Mouse (Mus musculus): ENCODE measurements around the gene Olfr766-ps1. TPM values are rescaled to one million over a fixed set of nuclear protein-coding genes. Genes with fewer than 3 reads are reported as not detected.

The Olfr766-ps1 gene
- polyA plus RNA-seq, 1 experiment from 2014 or later, result not detected

- no peak for TF ChIP-seq CTCF (IDR thresholded peaks at IDR 0.05; ENCODE audit: low read depth)
- Histone ChIP-seq H3K4me3 (ENCODE audit: low read depth, low read length) (no peak overlapping the region), H3K27ac (ENCODE audit: low read depth) (no peak overlapping the region), H3K27me3 (ENCODE audit: insufficient read depth, low read length) (no peaks in the 10 kb centered on the region), H3K36me3 (ENCODE audit: insufficient read depth) (no peaks in the 10 kb centered on the region), H3K9me3 (ENCODE audit: low read depth, low read length) (no peaks in the 10 kb centered on the region), H3K4me2 (no peak overlapping the region), H3K9ac (no peak overlapping the region), H3K4me1 (ENCODE audit: insufficient read depth) (no peaks in the 10 kb centered on the region)
- DNase-seq (no peak), ATAC-seq (ENCODE audit: insufficient read depth) (no peak)
- 71% methylated on average over 2 of the region's 2 CpGs for WGBS
Measured at GRCm38 (mm10) chr10:129028343-129028742, 40.4 kb downstream of the Olfr766-ps1 start.

DNA sequence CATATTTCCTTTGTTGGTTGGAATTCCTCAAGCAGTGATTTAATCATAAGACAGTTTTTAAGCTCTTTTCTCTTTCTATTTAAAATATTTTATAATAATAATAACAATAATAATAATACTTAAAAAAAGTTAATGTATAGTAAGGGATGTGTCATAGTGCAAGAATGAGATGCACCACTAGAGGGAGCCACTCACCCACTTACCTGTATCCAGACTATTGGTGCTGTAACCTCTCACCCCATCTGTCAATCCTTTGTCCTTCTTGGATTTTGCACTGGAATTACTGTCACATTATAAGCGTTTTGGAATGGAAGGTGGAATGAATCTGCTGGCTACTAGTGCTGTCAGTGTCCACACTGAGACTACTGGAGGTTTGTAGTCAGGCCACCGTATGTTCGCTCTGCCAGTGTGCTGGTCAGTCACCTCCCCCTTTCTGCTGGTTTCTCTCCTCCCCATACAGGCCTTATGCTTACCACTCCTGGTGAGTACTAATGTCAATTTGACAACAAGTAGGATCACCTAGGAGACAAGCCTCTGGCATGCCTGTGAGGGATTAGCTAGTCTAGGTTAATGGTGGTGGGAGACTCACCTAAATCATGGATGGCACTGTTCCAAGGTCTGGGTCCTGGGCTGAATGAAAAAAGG, 42.6 kb downstream of the Olfr766-ps1 start:
- no peak overlapping the region for H3K27ac ChIP-seq (ENCODE audit: low read depth)
- no peak overlapping the region for H3K9ac ChIP-seq
- H3K36me3 ChIP-seq (ENCODE audit: insufficient read depth), result no peaks in the 10 kb centered on the region
- 54% methylated on average over 3 of the region's 3 CpGs for WGBS
- H3K4me3 ChIP-seq (ENCODE audit: low read depth, low read length), result no peak overlapping the region
- H3K9me3 ChIP-seq (ENCODE audit: low read depth, low read length), result no peaks in the 10 kb centered on the region
- DNase-seq (peak; percentile 71), ATAC-seq (ENCODE audit: insufficient read depth) (no peak; the same call in 1 of the 2 replicates)
- H3K27me3 ChIP-seq (ENCODE audit: insufficient read depth, low read length), result no peaks in the 10 kb centered on the region
- peak; percentile 77 for TF ChIP-seq CTCF (IDR thresholded peaks at IDR 0.05; ENCODE audit: low read depth)
- H3K4me2 ChIP-seq, result no peak overlapping the region
- H3K4me1 ChIP-seq (ENCODE audit: insufficient read depth), result no peaks in the 10 kb centered on the region

DNA sequence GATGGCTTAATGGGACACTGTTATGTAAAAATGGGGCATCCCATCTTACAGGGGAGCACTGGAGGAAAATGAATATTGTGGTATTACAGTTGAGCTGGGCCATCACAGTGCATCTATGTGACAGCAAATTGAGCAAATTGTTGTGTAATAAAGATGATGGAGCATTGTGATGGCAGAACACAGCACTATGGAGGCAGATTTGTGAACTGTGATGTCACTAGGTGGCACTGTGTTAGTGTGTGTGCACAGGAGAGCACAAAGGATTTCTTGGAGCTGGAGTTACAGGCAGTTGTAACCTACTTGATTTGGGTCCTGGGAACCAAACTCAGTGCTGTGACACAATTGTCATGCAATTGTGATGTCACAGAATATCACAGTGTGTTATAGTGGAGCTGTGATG, 45.5 kb downstream of the Olfr766-ps1 start:
- Histone ChIP-seq H3K27me3 (ENCODE audit: insufficient read depth, low read length) (no peaks in the 10 kb centered on the region), H3K27ac (ENCODE audit: low read depth) (no peak overlapping the region), H3K4me1 (ENCODE audit: insufficient read depth) (no peaks in the 10 kb centered on the region), H3K4me3 (ENCODE audit: low read depth, low read length) (no peak overlapping the region), H3K9me3 (ENCODE audit: low read depth, low read length) (no peaks in the 10 kb centered on the region), H3K36me3 (ENCODE audit: insufficient read depth) (no peaks in the 10 kb centered on the region), H3K4me2 (no peak overlapping the region), H3K9ac (no peak overlapping the region)
- peak; percentile 19; the same call in 1 of the 2 replicates for TF ChIP-seq CTCF (IDR thresholded peaks at IDR 0.05; ENCODE audit: low read depth)
- ATAC-seq (ENCODE audit: insufficient read depth), result peak; percentile 28; the same call in 1 of the 2 replicates
- peak; percentile 2 for DNase-seq

GRCm38 (mm10) chr10:129014477-129014876, 54.3 kb downstream of the Olfr766-ps1 start:
- no peak for TF ChIP-seq CTCF (IDR thresholded peaks at IDR 0.05; ENCODE audit: low read depth)
- Histone ChIP-seq H3K4me3 (ENCODE audit: low read depth, low read length) (no peak overlapping the region), H3K27ac (ENCODE audit: low read depth) (no peak overlapping the region), H3K4me1 (ENCODE audit: insufficient read depth) (no peaks in the 10 kb centered on the region), H3K27me3 (ENCODE audit: insufficient read depth, low read length) (no peaks in the 10 kb centered on the region), H3K9me3 (ENCODE audit: low read depth, low read length) (no peaks in the 10 kb centered on the region), H3K9ac (no peak overlapping the region), H3K4me2 (no peak overlapping the region), H3K36me3 (ENCODE audit: insufficient read depth) (no peaks in the 10 kb centered on the region)
- no peak for ATAC-seq (ENCODE audit: insufficient read depth)
- DNase-seq, result no peak

Other genes with a start within 250 kb of the Olfr766-ps1 start
- gene Ormdl2, start 247.3 kb downstream of the Olfr766-ps1 start, polyA plus RNA-seq (2014; fragmentation: Nextera tagmentation; extraction: Ambion mirVana), result 55.8 and 63.9 TPM in 2 replicates
- 3.5 and 4.5 TPM in 2 replicates for gene Gdf11, start 177.3 kb downstream of the Olfr766-ps1 start, polyA plus RNA-seq (2014; fragmentation: Nextera tagmentation; extraction: Ambion mirVana)
- gene Cd63, start 168.0 kb downstream of the Olfr766-ps1 start, polyA plus RNA-seq (2014; fragmentation: Nextera tagmentation; extraction: Ambion mirVana), result 458 and 459 TPM in 2 replicates
- 10.5 and 12.5 TPM in 2 replicates for gene Rdh5, start 146.1 kb downstream of the Olfr766-ps1 start, polyA plus RNA-seq (2014; fragmentation: Nextera tagmentation; extraction: Ambion mirVana)
- gene Bloc1s1, start 144.9 kb downstream of the Olfr766-ps1 start, polyA plus RNA-seq (2014; fragmentation: Nextera tagmentation; extraction: Ambion mirVana), result 175 and 180 TPM in 2 replicates
- gene Itga7, start 135.2 kb downstream of the Olfr766-ps1 start, polyA plus RNA-seq (2014; fragmentation: Nextera tagmentation; extraction: Ambion mirVana), result 1.5 and 2.1 TPM in 2 replicates
- gene Mettl7b, start 108.0 kb downstream of the Olfr766-ps1 start, polyA plus RNA-seq (2014; fragmentation: Nextera tagmentation; extraction: Ambion mirVana), result not detected in 2 replicates
- not detected in 2 replicates for gene Olfr9, start 79.5 kb downstream of the Olfr766-ps1 start, polyA plus RNA-seq (2014; fragmentation: Nextera tagmentation; extraction: Ambion mirVana)
- not detected in 2 replicates for gene Olfr763, start 58.2 kb downstream of the Olfr766-ps1 start, polyA plus RNA-seq (2014; fragmentation: Nextera tagmentation; extraction: Ambion mirVana)
- not detected in 2 replicates for gene Olfr764-ps1, start 29.1 kb downstream of the Olfr766-ps1 start, polyA plus RNA-seq (2014; fragmentation: Nextera tagmentation; extraction: Ambion mirVana)
- gene Olfr765, start 19.0 kb downstream of the Olfr766-ps1 start, polyA plus RNA-seq (2014; fragmentation: Nextera tagmentation; extraction: Ambion mirVana), result not detected in 2 replicates
- not detected in 2 replicates for gene Olfr767, start 13.9 kb upstream of the Olfr766-ps1 start, polyA plus RNA-seq (2014; fragmentation: Nextera tagmentation; extraction: Ambion mirVana)
- not detected in 2 replicates for gene Olfr768, start 30.4 kb upstream of the Olfr766-ps1 start, polyA plus RNA-seq (2014; fragmentation: Nextera tagmentation; extraction: Ambion mirVana)
- gene Olfr769, start 48.9 kb upstream of the Olfr766-ps1 start, polyA plus RNA-seq (2014; fragmentation: Nextera tagmentation; extraction: Ambion mirVana), result not detected in 2 replicates
- not detected in 2 replicates for gene Olfr770, start 70.0 kb upstream of the Olfr766-ps1 start, polyA plus RNA-seq (2014; fragmentation: Nextera tagmentation; extraction: Ambion mirVana)
- not detected in 2 replicates for gene Olfr771, start 95.8 kb upstream of the Olfr766-ps1 start, polyA plus RNA-seq (2014; fragmentation: Nextera tagmentation; extraction: Ambion mirVana)
- not detected in 2 replicates for gene Olfr772, start 108.9 kb upstream of the Olfr766-ps1 start, polyA plus RNA-seq (2014; fragmentation: Nextera tagmentation; extraction: Ambion mirVana)
- not detected in 2 replicates for gene Olfr773, start 118.4 kb upstream of the Olfr766-ps1 start, polyA plus RNA-seq (2014; fragmentation: Nextera tagmentation; extraction: Ambion mirVana)
- gene Olfr774, start 167.2 kb upstream of the Olfr766-ps1 start, polyA plus RNA-seq (2014; fragmentation: Nextera tagmentation; extraction: Ambion mirVana), result not detected in 2 replicates
- not detected in 2 replicates for gene Olfr775, start 179.4 kb upstream of the Olfr766-ps1 start, polyA plus RNA-seq (2014; fragmentation: Nextera tagmentation; extraction: Ambion mirVana)
- not detected in 2 replicates for gene Olfr776, start 190.2 kb upstream of the Olfr766-ps1 start, polyA plus RNA-seq (2014; fragmentation: Nextera tagmentation; extraction: Ambion mirVana)
- not detected in 2 replicates for gene Olfr777, start 202.5 kb upstream of the Olfr766-ps1 start, polyA plus RNA-seq (2014; fragmentation: Nextera tagmentation; extraction: Ambion mirVana)
- gene Olfr780, start 249.1 kb upstream of the Olfr766-ps1 start, polyA plus RNA-seq (2014; fragmentation: Nextera tagmentation; extraction: Ambion mirVana), result not detected in 2 replicates